Mouse (Mus musculus) lung, adult 2 months (tissue): ENCODE measurements around the gene Hmmr.

Source experiments
- CTCF ChIP-seq: fragments of 200-500 bp; IDR thresholded peaks from 2 replicates; pipeline ENCODE4 v1.5.1; 2011; ENCODE audit warnings: mild to moderate bottlenecking, low read length, control low read depth; ENCODE audit not compliant: insufficient read depth
- POLR2A ChIP-seq: fragments of 200-500 bp; IDR thresholded peaks from 2 replicates; pipeline ENCODE4 v1.6.1; 2011; ENCODE audit warnings: low read depth, mild to moderate bottlenecking, control low read depth, low read length, borderline replicate concordance; ENCODE audit errors: extremely low read depth

- no peak for TF ChIP-seq POLR2A
- no peak for TF ChIP-seq CTCF
These were observed 31.5 kb upstream of the Hmmr start for GRCm38 (mm10) chr11:40764690-40765089.
